Mouse (Mus musculus): Measurements from ENCODE around the gene Npepl1. TPM values are rescaled to one million over a fixed set of nuclear protein-coding genes. Genes with fewer than 3 reads are reported as not detected.

The Npepl1 gene
- total and polyA plus RNA-seq, 2 experiments from 2014 or later: 14.5 to 22.7 TPM

GRCm38 (mm10) chr2:174082380-174082918 is 27.7 kb upstream of the Npepl1 start:
- ATAC-seq (ENCODE audit: low FRiP score): no peak
- TF ChIP-seq CTCF (IDR thresholded peaks at IDR 0.05): no peak
- no peaks in the 10 kb centered on the region for H3K9me3 ChIP-seq (ENCODE audit: low read length)
- DNase-seq (ENCODE audit: low spot score): no peak
- H3K4me2 ChIP-seq (ENCODE audit: low read depth, low read length, poor library complexity, severe bottlenecking): no peak overlapping the region
- H3K9ac ChIP-seq (replicated peaks; ENCODE audit: low read length, poor library complexity, severe bottlenecking): no peak overlapping the region
- H3K27ac ChIP-seq (ENCODE audit: low read depth, low read length): no peak overlapping the region
- 84% methylated on average over 3 of the region's 3 CpGs for WGBS
- H3K4me3 ChIP-seq (ENCODE audit: low read depth, low read length): no peak overlapping the region
- no peaks in the 10 kb centered on the region for H3K27me3 ChIP-seq (ENCODE audit: insufficient read depth, low read length)
- no peaks in the 10 kb centered on the region for H3K36me3 ChIP-seq (ENCODE audit: insufficient read depth, low read length)
- H3K4me1 ChIP-seq (ENCODE audit: insufficient read depth, low read length): no peaks in the 10 kb centered on the region; the same call in none of the 2 replicates

- no peak for TF ChIP-seq CTCF (IDR thresholded peaks at IDR 0.05)
- H3K4me1 ChIP-seq (ENCODE audit: insufficient read depth, low read length): no peaks in the 10 kb centered on the region
- no peaks in the 10 kb centered on the region for H3K27me3 ChIP-seq (ENCODE audit: insufficient read depth, low read length)
- 98% methylated on average over 3 of the region's 3 CpGs for WGBS
- H3K9me3 ChIP-seq (ENCODE audit: low read length): no peaks in the 10 kb centered on the region
- H3K4me2 ChIP-seq (ENCODE audit: low read depth, low read length, poor library complexity, severe bottlenecking): no peak overlapping the region
- no peak overlapping the region for H3K9ac ChIP-seq (replicated peaks; ENCODE audit: low read length, poor library complexity, severe bottlenecking)
- H3K36me3 ChIP-seq (ENCODE audit: insufficient read depth, low read length): peaks cover 12% of the 10 kb centered on the region; the same call in 1 of the 2 replicates
- H3K27ac ChIP-seq (ENCODE audit: low read depth, low read length): no peak overlapping the region
- no peak for DNase-seq (ENCODE audit: low spot score)
- H3K4me3 ChIP-seq (ENCODE audit: low read depth, low read length): no peak overlapping the region
- ATAC-seq (ENCODE audit: low FRiP score): no peak
These were observed 15.1 kb upstream of the Npepl1 start for GRCm38 (mm10) chr2:174095086-174095485.

DNA sequence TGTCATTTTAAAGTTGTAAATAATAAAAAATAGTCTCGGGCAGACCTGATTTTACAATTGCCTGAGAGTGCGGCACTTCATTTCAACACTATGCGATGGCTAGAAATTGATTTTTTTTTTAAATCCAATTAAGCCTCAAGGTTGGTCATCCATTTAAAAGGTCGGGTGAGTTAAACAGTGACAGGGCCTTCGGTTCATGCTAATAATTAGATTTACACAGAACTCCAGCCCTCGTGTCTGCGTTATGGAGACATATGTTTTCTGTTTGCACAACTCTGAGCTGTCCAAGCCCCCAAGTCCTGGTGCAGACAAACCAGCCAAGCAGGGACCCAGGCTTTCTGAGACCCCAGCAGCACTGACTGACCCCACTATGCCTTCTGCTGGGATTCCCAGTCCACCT is 7.8 kb upstream of the Npepl1 start:
- ATAC-seq (ENCODE audit: low FRiP score): no peak
- Histone ChIP-seq H3K4me2 (ENCODE audit: low read depth, low read length, poor library complexity, severe bottlenecking) (no peak overlapping the region), H3K36me3 (ENCODE audit: insufficient read depth, low read length) (peaks cover 5% of the 10 kb centered on the region; the same call in 1 of the 2 replicates), H3K9ac (replicated peaks; ENCODE audit: low read length, poor library complexity, severe bottlenecking) (no peak overlapping the region), H3K9me3 (ENCODE audit: low read length) (no peaks in the 10 kb centered on the region), H3K4me3 (ENCODE audit: low read depth, low read length) (no peak overlapping the region), H3K4me1 (ENCODE audit: insufficient read depth, low read length) (no peaks in the 10 kb centered on the region), H3K27me3 (ENCODE audit: insufficient read depth, low read length) (no peaks in the 10 kb centered on the region), H3K27ac (ENCODE audit: low read depth, low read length) (no peak overlapping the region)
- no peak for TF ChIP-seq CTCF (IDR thresholded peaks at IDR 0.05)
- WGBS: 71% methylated on average over 7 of the region's 7 CpGs
- no peak for DNase-seq (ENCODE audit: low spot score)

GRCm38 (mm10) chr2:174103527-174103926 is 6.6 kb upstream of the Npepl1 start:
- no peak overlapping the region for H3K4me2 ChIP-seq (ENCODE audit: low read depth, low read length, poor library complexity, severe bottlenecking)
- ATAC-seq (ENCODE audit: low FRiP score) (no peak), DNase-seq (ENCODE audit: low spot score) (no peak)
- H3K9me3 ChIP-seq (ENCODE audit: low read length): no peaks in the 10 kb centered on the region
- no peaks in the 10 kb centered on the region for H3K27me3 ChIP-seq (ENCODE audit: insufficient read depth, low read length)
- H3K9ac ChIP-seq (replicated peaks; ENCODE audit: low read length, poor library complexity, severe bottlenecking): no peak overlapping the region
- no peak overlapping the region for H3K4me3 ChIP-seq (ENCODE audit: low read depth, low read length)
- TF ChIP-seq CTCF (IDR thresholded peaks at IDR 0.05): no peak
- no peaks in the 10 kb centered on the region for H3K4me1 ChIP-seq (ENCODE audit: insufficient read depth, low read length)
- H3K27ac ChIP-seq (ENCODE audit: low read depth, low read length): no peak overlapping the region
- H3K36me3 ChIP-seq (ENCODE audit: insufficient read depth, low read length): peaks cover 5% of the 10 kb centered on the region; the same call in 1 of the 2 replicates
- 89% methylated on average over 4 of the region's 4 CpGs for WGBS

DNA sequence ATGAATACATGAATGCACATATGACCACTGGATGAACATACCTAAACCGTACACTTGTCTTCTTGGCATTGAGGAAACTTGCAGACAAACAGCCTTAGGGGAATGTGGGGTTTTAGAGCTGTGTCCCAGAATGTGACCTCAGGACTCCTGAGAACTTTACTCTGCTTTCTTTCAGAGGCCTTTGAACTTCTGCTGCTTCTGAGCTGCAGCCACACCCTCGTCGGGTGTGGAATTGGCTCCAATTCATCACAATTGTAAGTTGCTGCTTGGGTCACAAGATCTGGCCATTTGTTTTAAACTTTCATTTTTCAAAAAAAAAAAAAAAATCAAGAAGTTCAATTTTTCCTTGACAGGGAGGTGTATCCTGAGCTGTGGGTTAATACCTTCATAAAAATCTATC is 2.8 kb upstream of the Npepl1 start:
- Histone ChIP-seq H3K9ac (replicated peaks; ENCODE audit: low read length, poor library complexity, severe bottlenecking) (no peak overlapping the region), H3K27me3 (ENCODE audit: insufficient read depth, low read length) (no peaks in the 10 kb centered on the region), H3K9me3 (ENCODE audit: low read length) (no peaks in the 10 kb centered on the region), H3K36me3 (ENCODE audit: insufficient read depth, low read length) (no peaks in the 10 kb centered on the region), H3K4me2 (ENCODE audit: low read depth, low read length, poor library complexity, severe bottlenecking) (no peak overlapping the region), H3K4me1 (ENCODE audit: insufficient read depth, low read length) (no peaks in the 10 kb centered on the region), H3K4me3 (ENCODE audit: low read depth, low read length) (no peak overlapping the region), H3K27ac (ENCODE audit: low read depth, low read length) (no peak overlapping the region)
- ATAC-seq (ENCODE audit: low FRiP score) (no peak), DNase-seq (ENCODE audit: low spot score) (no peak)
- TF ChIP-seq CTCF (IDR thresholded peaks at IDR 0.05): no peak
- WGBS: 88% methylated on average over 3 of the region's 3 CpGs

GRCm38 (mm10) chr2:174110783-174111549 is 817 bp downstream of the Npepl1 start:
- Histone ChIP-seq H3K27ac (ENCODE audit: low read depth, low read length) (no peak overlapping the region), H3K9ac (replicated peaks; ENCODE audit: low read length, poor library complexity, severe bottlenecking) (peak overlapping the region; percentile 60), H3K36me3 (ENCODE audit: insufficient read depth, low read length) (no peaks in the 10 kb centered on the region), H3K4me3 (ENCODE audit: low read depth, low read length) (peak overlapping the region; percentile 30), H3K27me3 (ENCODE audit: insufficient read depth, low read length) (no peaks in the 10 kb centered on the region), H3K4me1 (ENCODE audit: insufficient read depth, low read length) (no peaks in the 10 kb centered on the region), H3K9me3 (ENCODE audit: low read length) (no peaks in the 10 kb centered on the region), H3K4me2 (ENCODE audit: low read depth, low read length, poor library complexity, severe bottlenecking) (peak overlapping the region; percentile 53)
- WGBS: 61% methylated on average over 33 of the region's 33 CpGs
- ATAC-seq (ENCODE audit: low FRiP score) (no peak), DNase-seq (ENCODE audit: low spot score) (no peak)
- TF ChIP-seq CTCF (IDR thresholded peaks at IDR 0.05): no peak

Measured in midbrain, postnatal 0 days (tissue).